In genomic region chr13:24988391-24988790, GRCm38 (mm10) we compare ENCODE assay signal across 8 mouse cellular contexts. TPM values are rescaled to one million over a fixed set of nuclear protein-coding genes. Genes with fewer than 3 reads are reported as not detected.
DNase-seq lines count a peak whose midpoint lies in the region; ATAC-seq lines count a peak whose summit lies in the region.

No protein-coding gene starts in this region.

- H3K36me3 ChIP-seq in liver, embryonic 13.5 days: peaks cover 35% of the 10 kb centered on the region
- H3K36me3 ChIP-seq in neural tube, embryonic 11.5 days (ENCODE audit: control insufficient read depth, insufficient read depth, low read length): no peaks in the 10 kb centered on the region; the same call in 1 of the 2 replicates

- no peaks in the 10 kb centered on the region for H3K4me1 ChIP-seq in liver, embryonic 13.5 days (replicated peaks)
- H3K4me1 ChIP-seq in neural tube, embryonic 11.5 days (ENCODE audit: control insufficient read depth, insufficient read depth, low read length): no peaks in the 10 kb centered on the region

- 54% methylated on average over 7 of the region's 7 CpGs for WGBS in liver, embryonic 13.5 days (ENCODE audit: insufficient replicate concordance)
- WGBS in neural tube, embryonic 11.5 days: 29% methylated on average over 7 of the region's 7 CpGs

- no peak overlapping the region for H3K4me3 ChIP-seq in liver, embryonic 13.5 days (replicated peaks)
- no peak overlapping the region for H3K4me3 ChIP-seq in neural tube, embryonic 11.5 days (ENCODE audit: low read depth, low read length)

- no peaks in the 10 kb centered on the region for H3K9me3 ChIP-seq in liver, embryonic 13.5 days (replicated peaks)
- H3K9me3 ChIP-seq in neural tube, embryonic 11.5 days (ENCODE audit: control insufficient read depth, low read length): no peaks in the 10 kb centered on the region

- no peaks in the 10 kb centered on the region for H3K27me3 ChIP-seq in liver, embryonic 13.5 days
- no peaks in the 10 kb centered on the region for H3K27me3 ChIP-seq in neural tube, embryonic 11.5 days (ENCODE audit: control insufficient read depth, insufficient read depth, low read length)

- H3K9ac ChIP-seq in liver, embryonic 13.5 days: no peak overlapping the region
- H3K9ac ChIP-seq in neural tube, embryonic 11.5 days (ENCODE audit: low read length): no peak overlapping the region

- no peak overlapping the region for H3K4me2 ChIP-seq in liver, embryonic 13.5 days
- no peak overlapping the region for H3K4me2 ChIP-seq in neural tube, embryonic 11.5 days (ENCODE audit: low read depth)

- DNase-seq in CD4-positive helper T cell, adult 2 months (ENCODE audit: low read depth, low spot score): peak; percentile 45
- DNase-seq in ZHBTc4 (ENCODE audit: low read depth, low spot score): peak; percentile 58
- peak; percentile 78 for DNase-seq in embryo, embryonic 10 days (ENCODE audit: low spot score)
- peak; percentile 52 for DNase-seq in gastrocnemius, postnatal 14 days
- DNase-seq in kidney, adult 8-10 months: peak; percentile 39 to 75
- DNase-seq in liver, embryonic 13.5 days: peak; percentile 11
- peak; percentile 43 for DNase-seq in neural tube, embryonic 11.5 days (ENCODE audit: low spot score)
- peak; percentile 13 to 50 for DNase-seq in thymus, postnatal 10 days (ENCODE audit: low spot score in 2 of 2)

- H3K27ac ChIP-seq in liver, embryonic 13.5 days: no peak overlapping the region
- no peak overlapping the region for H3K27ac ChIP-seq in neural tube, embryonic 11.5 days (ENCODE audit: low read depth, low read length)

- intact Hi-C loops in gastrocnemius, postnatal 14 days (cut with DNase I; ENCODE audit: low total_unique reads): no loop called here

- peak; percentile 33 for ATAC-seq in liver, embryonic 13.5 days (ENCODE audit: low read depth)
- ATAC-seq in neural tube, embryonic 11.5 days (ENCODE audit: insufficient read depth, low FRiP score, low TSS enrichment): peak; percentile 53; the same call in 1 of the 2 replicates

RNA-seq across cellular contexts. Expression of gene Mrs2, which starts 31.8 kb away (rescaled TPM):
- total RNA-seq in gastrocnemius, postnatal 14 days (2021): 10 to 100 TPM; 22.2 to 22.6 TPM
- 7.9 and 14.3 TPM in 2 replicates for polyA plus RNA-seq in liver, embryonic 13.5 days (2015; fragmentation: Nextera tagmentation; extraction: Ambion mirVana)
- polyA plus RNA-seq in neural tube, embryonic 11.5 days (2014; fragmentation: Nextera tagmentation; extraction: Ambion mirVana): 28.1 and 34.1 TPM in 2 replicates

RNA-seq across cellular contexts. Expression of gene Gpld1, which starts 45.4 kb away (rescaled TPM):
- under 1 TPM; 0.45 to 0.86 TPM for total RNA-seq in gastrocnemius, postnatal 14 days (2021)
- 2.8 and 3.4 TPM in 2 replicates for polyA plus RNA-seq in liver, embryonic 13.5 days (2015; fragmentation: Nextera tagmentation; extraction: Ambion mirVana)
- polyA plus RNA-seq in neural tube, embryonic 11.5 days (2014; fragmentation: Nextera tagmentation; extraction: Ambion mirVana): 0.43 and 0.76 TPM in 2 replicates

RNA-seq across cellular contexts. Expression of gene Aldh5a1, which starts 50.9 kb away (rescaled TPM):
- 1 to 10 TPM; 3.4 to 3.7 TPM for total RNA-seq in gastrocnemius, postnatal 14 days (2021)
- polyA plus RNA-seq in liver, embryonic 13.5 days (2015; fragmentation: Nextera tagmentation; extraction: Ambion mirVana): 2.5 and 3.0 TPM in 2 replicates
- polyA plus RNA-seq in neural tube, embryonic 11.5 days (2014; fragmentation: Nextera tagmentation; extraction: Ambion mirVana): 7.1 and 7.9 TPM in 2 replicates

Comparison
In these comparisons a context has a peak if more than half of its experiments do, and no peak if none do; other contexts are left out.
1. DNase-seq: peak in every context shown above with its lines; median percentile 78 in embryo, embryonic 10 days; 58 in ZHBTc4; 57 in kidney, adult 8-10 months; 52 in gastrocnemius, postnatal 14 days; 45 in CD4-positive helper T cell, adult 2 months; 43 in neural tube, embryonic 11.5 days; 32 in thymus, postnatal 10 days; 11 in liver, embryonic 13.5 days.